In the genomic region with DNA sequence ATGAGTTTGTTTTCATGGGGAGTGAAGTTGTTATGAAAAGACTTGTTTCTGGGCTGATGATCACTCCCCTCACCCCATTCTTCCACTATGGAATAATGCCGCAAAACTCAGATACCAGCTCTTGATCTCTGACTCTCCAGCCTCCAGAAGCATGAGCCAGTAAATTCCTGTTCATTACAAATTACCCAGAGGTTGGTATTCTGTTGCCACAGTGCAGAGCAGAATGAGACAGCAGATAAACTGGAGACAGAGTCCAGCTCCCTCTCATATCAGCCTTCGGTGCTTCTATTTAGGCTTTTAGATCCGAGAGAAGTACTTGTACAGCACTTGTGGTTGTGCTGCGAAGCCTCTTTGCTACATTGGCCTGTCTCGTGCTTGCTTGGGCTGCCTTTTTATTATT, we compare ENCODE assay signal across 22 mouse cellular contexts. TPM values are rescaled to one million over a fixed set of nuclear protein-coding genes. Genes with fewer than 3 reads are reported as not detected.
DNase-seq lines count a peak whose midpoint lies in the region; ATAC-seq and TF ChIP-seq lines count a peak whose summit lies in the region.
"Had no signal": no experiment of that assay in that cellular context is flagged by ENCODE, and none has a peak within 500 bp of the region (broad histone marks: within the 10 kb centered on the region; RNA-seq: fewer than 3 reads in every experiment).

No protein-coding gene starts in this region.

- TF ChIP-seq CTCF in heart, adult 2 months (IDR thresholded peaks at IDR 0.05), result no peak
- no peak for TF ChIP-seq CTCF in kidney, postnatal 0 days (IDR thresholded peaks at IDR 0.05; ENCODE audit: low read depth)

- no peak for TF ChIP-seq POLR2A in heart, adult 2 months (IDR thresholded peaks at IDR 0.05; ENCODE audit: insufficient read depth, low read depth, low read length)

- no peaks in the 10 kb centered on the region for H3K9me3 ChIP-seq in heart, embryonic 14.5 days (ENCODE audit: control insufficient read depth, low read length)
- H3K9me3 ChIP-seq in kidney, postnatal 0 days (replicated peaks; ENCODE audit: low read length), result no peaks in the 10 kb centered on the region
- H3K9me3 ChIP-seq: embryonic facial prominence, embryonic 10.5 days; forebrain, embryonic 13.5 days; hindbrain, embryonic 13.5 days; intestine, embryonic 15.5 days had no signal

- intact Hi-C loops in heart, adult 2 months (cut with DNase I), result no loop called here
- intact Hi-C loops in left cerebral cortex, postnatal 25 days (cut with DNase I), result no loop called here

- H3K27me3 ChIP-seq in heart, embryonic 14.5 days (ENCODE audit: control insufficient read depth, insufficient read depth, low read length), result 0 out of 2 replicates have a peak, but pooled peaks cover 4% of the 10 kb centered on the region
- H3K27me3 ChIP-seq in heart, adult 2 months (ENCODE audit: control insufficient read depth, insufficient read depth, low read length), result no peaks in the 10 kb centered on the region
- no peaks in the 10 kb centered on the region for H3K27me3 ChIP-seq in kidney, postnatal 0 days (ENCODE audit: insufficient read depth, low read length)
- H3K27me3 ChIP-seq: forebrain, embryonic 13.5 days; hindbrain, embryonic 13.5 days; intestine, embryonic 15.5 days had no signal

- WGBS in heart, embryonic 14.5 days, result 24% methylated on average over 5 of the region's 5 CpGs
- 38% methylated on average over 5 of the region's 5 CpGs for WGBS in heart, adult 2 months
- WGBS in kidney, postnatal 0 days, result 79% methylated on average over 5 of the region's 5 CpGs

- TF ChIP-seq EP300 in heart, adult 2 months (IDR thresholded peaks at IDR 0.05; ENCODE audit: insufficient read depth, low read depth, low read length), result no peak

- no peak overlapping the region for H3K4me3 ChIP-seq in heart, embryonic 14.5 days (ENCODE audit: control insufficient read depth in 1 of 2, insufficient read depth in 1 of 2, low read depth in 1 of 2, low read length in 2 of 2)
- no peak overlapping the region for H3K4me3 ChIP-seq in heart, adult 2 months
- H3K4me3 ChIP-seq in kidney, postnatal 0 days (replicated peaks; ENCODE audit: low read depth, low read length), result no peak overlapping the region
- H3K4me3 ChIP-seq: embryonic facial prominence, embryonic 10.5 days; forebrain, embryonic 13.5 days; hindbrain, embryonic 13.5 days; intestine, embryonic 15.5 days had no signal

- H3K27ac ChIP-seq in heart, embryonic 14.5 days (replicated peaks in 1 of 2; ENCODE audit: control insufficient read depth in 1 of 2, insufficient read depth in 1 of 2, low read depth in 2 of 2, low read length in 2 of 2), result no peak overlapping the region
- no peak overlapping the region for H3K27ac ChIP-seq in heart, adult 2 months
- peak overlapping the region; percentile 2; the same call in 1 of the 2 replicates for H3K27ac ChIP-seq in kidney, postnatal 0 days
- H3K27ac ChIP-seq: embryonic facial prominence, embryonic 10.5 days; forebrain, embryonic 13.5 days; hindbrain, embryonic 13.5 days; hindbrain, postnatal 0 days; intestine, embryonic 15.5 days had no signal

- H3K4me2 ChIP-seq in heart, embryonic 14.5 days (ENCODE audit: low read length), result no peak overlapping the region
- H3K4me2 ChIP-seq in kidney, postnatal 0 days (ENCODE audit: low read length), result no peak overlapping the region
- H3K4me2 ChIP-seq: forebrain, embryonic 13.5 days; hindbrain, embryonic 13.5 days; intestine, embryonic 15.5 days had no signal

- 0 out of 2 replicates have a peak, but pooled peaks have one; percentile 31 for ATAC-seq in heart, embryonic 14.5 days (ENCODE audit: insufficient number of reproducible peaks, insufficient read depth, low FRiP score, low read depth)
- no peak for ATAC-seq in kidney, postnatal 0 days (replicated peaks; ENCODE audit: low FRiP score, low read depth)
- ATAC-seq: forebrain, embryonic 13.5 days; forebrain, postnatal 0 days; hindbrain, postnatal 0 days; intestine, embryonic 15.5 days had no signal

- no peak overlapping the region for H3K9ac ChIP-seq in heart, embryonic 14.5 days (ENCODE audit: low read length)
- no peak overlapping the region for H3K9ac ChIP-seq in heart, adult 2 months (ENCODE audit: low read depth, low read length)
- no peak overlapping the region for H3K9ac ChIP-seq in kidney, postnatal 0 days (ENCODE audit: low read depth, low read length)
- H3K9ac ChIP-seq: forebrain, embryonic 13.5 days; forebrain, postnatal 0 days; hindbrain, embryonic 13.5 days; intestine, embryonic 15.5 days had no signal

- no peaks in the 10 kb centered on the region for H3K36me3 ChIP-seq in heart, embryonic 14.5 days (ENCODE audit: control insufficient read depth, insufficient read depth, low read length)
- H3K36me3 ChIP-seq in heart, adult 2 months (ENCODE audit: control insufficient read depth, insufficient read depth, low read length), result no peaks in the 10 kb centered on the region
- H3K36me3 ChIP-seq in kidney, postnatal 0 days (ENCODE audit: insufficient read depth, low read length), result no peaks in the 10 kb centered on the region
- H3K36me3 ChIP-seq: embryonic facial prominence, embryonic 10.5 days; hindbrain, embryonic 13.5 days; intestine, embryonic 15.5 days had no signal

- no peak for DNase-seq in heart, adult 2 months
- peak; percentile 15 for DNase-seq in kidney, adult 11 months
- no peak for DNase-seq in kidney, postnatal 4 days
- DNase-seq in kidney, postnatal 0 days (ENCODE audit: low spot score), result no peak
- DNase-seq in kidney, postnatal 10 days, result no peak
- no peak for DNase-seq in left cerebral cortex, postnatal 25 days (ENCODE audit: low spot score in 2 of 2)
- DNase-seq: adrenal gland, adult 8-10 months; adrenal gland, postnatal 36 days; cerebellum, adult 2 months; cerebellum, postnatal 10 days; forebrain, postnatal 0 days; gastrocnemius, postnatal 14 days had no signal

- H3K4me1 ChIP-seq in heart, embryonic 14.5 days (ENCODE audit: control insufficient read depth in 2 of 2, insufficient read depth in 2 of 2, low read length in 2 of 2), result peaks cover 0 to 6% of the 10 kb centered on the region in 2 experiments; a peak in 1 of 4 replicates
- H3K4me1 ChIP-seq in heart, adult 2 months (ENCODE audit: control insufficient read depth, insufficient read depth, low read length), result no peaks in the 10 kb centered on the region
- H3K4me1 ChIP-seq in kidney, postnatal 0 days (replicated peaks; ENCODE audit: insufficient read depth, low read length), result no peaks in the 10 kb centered on the region
- H3K4me1 ChIP-seq: embryonic facial prominence, embryonic 10.5 days; forebrain, embryonic 13.5 days; hindbrain, embryonic 13.5 days; intestine, embryonic 15.5 days had no signal

- no peaks in the 10 kb centered on the region for H3K79me2 ChIP-seq in heart, adult 2 months (replicated peaks; ENCODE audit: control insufficient read depth, insufficient read depth, low read length)

RNA-seq across cellular contexts. Expression of a gene that starts 18.5 kb away (rescaled TPM):
- 1.4 and 1.8 TPM in 2 replicates for polyA plus RNA-seq in heart, embryonic 14.5 days (2014; fragmentation: Nextera tagmentation; extraction: Ambion mirVana)
- total RNA-seq in heart, adult 2 months (2021), result not detected
- 0.90 TPM in 1 of 2 replicates, not detected in the other for polyA plus RNA-seq in heart, adult 2 months (2012; rRNA removed)
- 7.7 and 9.1 TPM in 2 replicates for polyA plus RNA-seq in kidney, postnatal 0 days (2015; fragmentation: Nextera tagmentation; extraction: Ambion mirVana)
- total RNA-seq in left cerebral cortex, postnatal 25 days (2021), result under 1 TPM; 0.14 to 0.32 TPM
- total RNA-seq: ES-E14; gastrocnemius, adult 18-20 months; gastrocnemius, postnatal 14 days; hematopoietic stem cell, adult 5-6 weeks had no signal
- polyA plus RNA-seq: gonadal fat pad, adult 2 months had no signal
